ENCODE assay signal across 8 mouse cellular contexts in genomic region chr1:131797202-131797909, GRCm38 (mm10). TPM values are rescaled to one million over a fixed set of nuclear protein-coding genes. Genes with fewer than 3 reads are reported as not detected.
DNase-seq lines count a peak whose midpoint lies in the region; ATAC-seq lines count a peak whose summit lies in the region.

TSS of gene Pm20d1 (plus strand) at chr1:131797381.

- H3K9ac ChIP-seq in hindbrain, embryonic 11.5 days (ENCODE audit: low read depth, low read length) = peak within 1 kb of the TSS; percentile 43; the same call in 1 of the 2 replicates

- no peak within 1 kb of the TSS for H3K27ac ChIP-seq in hindbrain, embryonic 11.5 days (ENCODE audit: low read depth, low read length)

- intact Hi-C loops in left cerebral cortex, postnatal 14 days (cut with DNase I) = no loop called here

- peak within 1 kb of the TSS; percentile 22 for H3K4me3 ChIP-seq in hindbrain, embryonic 11.5 days (ENCODE audit: low read depth, low read length)

- no peak; the same call in 1 of the 2 replicates for ATAC-seq in hindbrain, embryonic 11.5 days (ENCODE audit: low FRiP score)
- ATAC-seq in megakaryocyte, adult 5-6 weeks (ENCODE audit: poor library complexity, severe bottlenecking) = 0 out of 2 replicates have a peak, but pooled peaks have one; percentile 15
- ATAC-seq in erythroid progenitor cell, adult 5-6 weeks (replicated peaks; ENCODE audit: low FRiP score, poor library complexity, severe bottlenecking) = no peak

- H3K4me1 ChIP-seq in hindbrain, embryonic 11.5 days (replicated peaks; ENCODE audit: control insufficient read depth, insufficient read depth, low read length) = no peaks in the 10 kb centered on the region

- H3K36me3 ChIP-seq in hindbrain, embryonic 11.5 days (ENCODE audit: control insufficient read depth, insufficient read depth, low read length) = no peaks in the 10 kb centered on the region
- H3K36me3 ChIP-seq in splenic B cell, adult 2 months (ENCODE audit: control insufficient read depth, insufficient read depth, low read length, poor library complexity, severe bottlenecking) = no peaks in the 10 kb centered on the region

- WGBS in hindbrain, embryonic 11.5 days = 6% methylated on average over 26 of the region's 26 CpGs

- no peaks in the 10 kb centered on the region for H3K27me3 ChIP-seq in hindbrain, embryonic 11.5 days (ENCODE audit: control insufficient read depth, insufficient read depth, low read length)
- H3K27me3 ChIP-seq in splenic B cell, adult 2 months (ENCODE audit: control insufficient read depth, insufficient read depth, low read length, poor library complexity, severe bottlenecking) = no peaks in the 10 kb centered on the region

- no peaks in the 10 kb centered on the region for H3K9me3 ChIP-seq in hindbrain, embryonic 11.5 days (ENCODE audit: control insufficient read depth, low read length)

- H3K4me2 ChIP-seq in hindbrain, embryonic 11.5 days (replicated peaks; ENCODE audit: low read depth, low read length) = peak within 1 kb of the TSS; percentile 36

- peak; percentile 16 for DNase-seq in Muller cell, postnatal 12 days (ENCODE audit: inconsistent ontology term)
- peak; percentile 5 for DNase-seq in brain, adult 2 months (ENCODE audit: low read depth, low spot score)
- peak; percentile 72 for DNase-seq in forelimb bud, embryonic 11.5 days (ENCODE audit: low read depth, low spot score)
- peak; percentile 43 for DNase-seq in hindbrain, embryonic 11.5 days (ENCODE audit: low spot score)
- peak; percentile 5 to 18 for DNase-seq in left cerebral cortex, postnatal 14 days (ENCODE audit: low spot score in 2 of 2)
- DNase-seq in splenic B cell, adult 2 months (ENCODE audit: low read depth, low spot score) = peak; percentile 7

RNA-seq across cellular contexts. Expression of gene Pm20d1, which starts in this region (rescaled TPM):
- 0.43 and 1.5 TPM in 2 replicates for polyA plus RNA-seq in hindbrain, embryonic 11.5 days (2014; fragmentation: Nextera tagmentation; extraction: Ambion mirVana)
- total RNA-seq in left cerebral cortex, postnatal 14 days (2021) = 1 to 10 TPM in 1 of 2 experiments, under 1 TPM in 1; 0.62 to 1.4 TPM
- 0.07 TPM in 1 of 2 replicates, not detected in the other for total RNA-seq in megakaryocyte, adult 5-6 weeks (2015)
- total RNA-seq in megakaryocyte, adult 5-6 weeks (2017) = not detected in 2 replicates
- not detected in 2 replicates for total RNA-seq in erythroid progenitor cell, adult 5-6 weeks (2015; ENCODE audit: low replicate concordance)
- total RNA-seq in erythroid progenitor cell, adult 5-6 weeks (2017; ENCODE audit: low replicate concordance) = not detected in 2 replicates

Comparison
In these comparisons a context has a peak if more than half of its experiments do, and no peak if none do; other contexts are left out.
1. Peak in ATAC-seq in megakaryocyte, adult 5-6 weeks; RNA of the gene not detected or under 1 TPM.
2. DNase-seq: peak in every context shown above with its lines; median percentile 72 in forelimb bud, embryonic 11.5 days; 43 in hindbrain, embryonic 11.5 days; 16 in Muller cell, postnatal 12 days; 12 in left cerebral cortex, postnatal 14 days; 7 in splenic B cell, adult 2 months; 5 in brain, adult 2 months.